8 mouse cellular contexts compared by ENCODE assay signal in the genomic region with DNA sequence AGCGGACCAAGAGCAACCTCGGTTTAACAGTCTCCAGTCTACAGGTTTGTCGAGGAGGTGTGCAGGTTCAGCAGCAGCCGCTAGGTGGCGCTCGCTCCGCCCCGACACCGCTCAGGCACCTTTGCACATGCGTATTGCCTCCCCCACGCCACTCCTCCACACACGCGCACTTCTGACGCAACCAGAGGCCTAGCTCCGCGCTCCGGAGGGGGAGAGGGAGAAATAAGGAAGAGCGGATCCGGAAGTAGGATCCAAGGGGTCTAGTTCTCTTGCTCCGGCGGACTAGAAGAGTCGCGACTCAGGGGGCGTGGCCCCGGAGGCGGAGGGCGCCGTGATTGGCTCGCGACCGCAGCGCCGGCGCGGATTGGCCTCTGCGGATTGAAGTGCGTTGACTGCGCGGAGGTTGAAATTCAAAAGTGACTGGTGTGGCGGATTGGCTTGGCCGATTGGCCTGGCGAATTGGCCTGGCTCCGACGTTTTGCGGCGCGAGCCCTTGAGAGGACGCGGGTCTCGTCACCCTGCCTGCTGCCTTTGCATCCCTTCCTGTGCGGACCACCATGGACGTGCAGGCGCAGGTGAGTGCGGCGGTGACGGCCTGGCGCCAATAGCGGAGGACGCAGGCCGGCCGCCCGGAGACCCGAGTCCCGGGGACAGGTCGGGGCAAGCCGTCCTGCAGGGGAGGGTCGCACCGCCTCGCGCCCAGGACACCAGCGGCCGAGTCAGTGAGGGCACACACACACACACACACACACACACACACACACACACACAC. TPM values are rescaled to one million over a fixed set of nuclear protein-coding genes. Genes with fewer than 3 reads are reported as not detected.
DNase-seq lines count a peak whose midpoint lies in the region; ATAC-seq and TF ChIP-seq lines count a peak whose summit lies in the region.

A gene (plus strand): TSS at position 381 of the 772 bp plus-strand sequence.

- H3K27me3 ChIP-seq in megakaryocyte, embryonic 14.5 days (replicated peaks): no peaks in the 10 kb centered on the region

- no peak within 1 kb of the TSS for H3K27ac ChIP-seq in cortical plate, adult 2 months (ENCODE audit: insufficient read depth, low read length)

- no peak for TF ChIP-seq POLR2A in cortical plate, adult 2 months (IDR thresholded peaks at IDR 0.05; ENCODE audit: extremely low read depth, insufficient read depth, low read length)

- peak; percentile 100 for DNase-seq in gastrocnemius, adult 8-10 months (ENCODE audit: low spot score in 2 of 2)
- peak; percentile 99 for DNase-seq in hindlimb bud, embryonic 11.5 days (ENCODE audit: extremely low spot score, low read depth, low spot score)
- DNase-seq in left cerebral cortex, adult 8-10 months (ENCODE audit: low spot score in 2 of 2): peak; percentile 97 to 99
- DNase-seq in right cerebral cortex, postnatal 10 days (ENCODE audit: low spot score in 2 of 2): peak; percentile 100
- peak; percentile 99 for DNase-seq in urinary bladder, postnatal 25 days (ENCODE audit: low spot score)

- TF ChIP-seq CTCF in cortical plate, adult 2 months (IDR thresholded peaks at IDR 0.05; ENCODE audit: extremely low read depth, insufficient read depth, low read length): peak; percentile 96

- H3K4me3 ChIP-seq in cortical plate, adult 2 months (ENCODE audit: insufficient read depth, low read length): peak within 1 kb of the TSS; percentile 51
- peak within 1 kb of the TSS; percentile 94 for H3K4me3 ChIP-seq in megakaryocyte, embryonic 14.5 days (replicated peaks)

- peak; percentile 96 for ATAC-seq in activated CD4-positive, CD25-positive, alpha-beta regulatory T cell, adult 4 months

- no peaks in the 10 kb centered on the region; the same call in 1 of the 2 replicates for H3K4me1 ChIP-seq in cortical plate, adult 2 months (ENCODE audit: control insufficient read depth, insufficient read depth, low read length)
- peaks cover 28% of the 10 kb centered on the region for H3K4me1 ChIP-seq in megakaryocyte, embryonic 14.5 days

- peaks cover 16% of the 10 kb centered on the region for H3K36me3 ChIP-seq in megakaryocyte, embryonic 14.5 days (replicated peaks; ENCODE audit: low read length)

- H3K9me3 ChIP-seq in megakaryocyte, embryonic 14.5 days: no peaks in the 10 kb centered on the region; the same call in 1 of the 2 replicates

RNA-seq across cellular contexts. Expression of the gene that starts here (rescaled TPM):
- 1 to 10 TPM; 2.0 to 4.5 TPM for polyA plus RNA-seq in activated CD4-positive, CD25-positive, alpha-beta regulatory T cell, adult 4 months (2017; shearing (Covaris generic))
- polyA plus RNA-seq in cortical plate, adult 2 months (2012; rRNA removed): 3.9 TPM in 2 replicates
- total RNA-seq in gastrocnemius, adult 8-10 months (2022): under 1 TPM; 0.22 to 0.83 (median 0.41) TPM
- 1 to 10 TPM; 2.8 to 4.9 (median 3.5) TPM for total RNA-seq in left cerebral cortex, adult 8-10 months (2022)
- polyA plus RNA-seq in megakaryocyte, embryonic 14.5 days (2012; ENCODE audit: insufficient read depth, low replicate concordance): 8.0 and 12.1 TPM in 2 replicates

Comparison
In these comparisons a context has a peak if more than half of its experiments do, and no peak if none do; other contexts are left out.
1. Peak in DNase-seq in gastrocnemius, adult 8-10 months; RNA of the gene not detected or under 1 TPM.